Mouse (Mus musculus) testis, adult 2 months (tissue): ENCODE data around the gene Ankrd54.

Experiments used
- CTCF ChIP-seq: fragments of 200-500 bp; IDR thresholded peaks from 2 replicates; pipeline ENCODE4 v1.5.1; 2012; ENCODE audit warnings: low read depth, mild to moderate bottlenecking, inconsistent platforms, low read length, moderate library complexity; ENCODE audit not compliant: control insufficient read depth, insufficient read depth, insufficient replicate concordance
- POLR2A ChIP-seq: fragments of 200-500 bp; IDR thresholded peaks from 2 replicates; pipeline ENCODE4 v1.6.1; 2012; ENCODE audit warnings: low read depth, mild to moderate bottlenecking, inconsistent platforms, low read length, moderate library complexity; ENCODE audit not compliant: control insufficient read depth

- TF ChIP-seq CTCF (no peak), POLR2A (no peak)
Observed at GRCm38 (mm10) chr15:79107966-79108365, 45.3 kb upstream of the Ankrd54 start.
